Mouse (Mus musculus): ENCODE data around the gene Irs2. TPM values are rescaled to one million over a fixed set of nuclear protein-coding genes. Genes with fewer than 3 reads are reported as not detected.

Gene Irs2
- polyA plus RNA-seq, 1 experiment from 2014 or later, result 8.3 TPM

GRCm38 (mm10) chr8:11002816-11003215 is 5.4 kb downstream of the Irs2 start:
- DNase-seq (ENCODE audit: low spot score), result no peak
- 0 out of 2 replicates have a peak overlapping the region, but pooled peaks have one; percentile 28 for H3K9ac ChIP-seq (ENCODE audit: low read length)
- H3K27ac ChIP-seq (replicated peaks; ENCODE audit: low read depth, low read length), result no peak overlapping the region

GRCm38 (mm10) chr8:11001062-11001549 is 7.2 kb downstream of the Irs2 start:
- no peaks in the 10 kb centered on the region for H3K9me3 ChIP-seq (ENCODE audit: control insufficient read depth, low read length)
- peak overlapping the region; percentile 13; the same call in 1 of the 2 replicates for H3K9ac ChIP-seq (ENCODE audit: low read length)
- peak overlapping the region; percentile 15; the same call in 1 of the 2 replicates for H3K4me3 ChIP-seq (ENCODE audit: low read depth, low read length)
- H3K4me2 ChIP-seq (ENCODE audit: low read depth, severe bottlenecking), result peak overlapping the region; percentile 85
- H3K36me3 ChIP-seq (ENCODE audit: control insufficient read depth, insufficient read depth, low read length), result peaks cover 6% of the 10 kb centered on the region; the same call in 1 of the 2 replicates
- ATAC-seq (ENCODE audit: insufficient number of reproducible peaks, low FRiP score, low TSS enrichment, low read depth) (no peak), DNase-seq (ENCODE audit: low spot score) (no peak)
- 9% methylated on average over 6 of the region's 6 CpGs for WGBS
- peaks cover 62% of the 10 kb centered on the region for H3K4me1 ChIP-seq (ENCODE audit: control insufficient read depth, insufficient read depth, low read length)
- no peaks in the 10 kb centered on the region for H3K27me3 ChIP-seq (ENCODE audit: control insufficient read depth, insufficient read depth, low read length)
- H3K27ac ChIP-seq (replicated peaks; ENCODE audit: low read depth, low read length), result peak overlapping the region; percentile 75

More at GRCm38 (mm10) chr8:11002816-11003215, 5.4 kb downstream of the Irs2 start:
- Histone ChIP-seq H3K27me3 (ENCODE audit: control insufficient read depth, insufficient read depth, low read length) (no peaks in the 10 kb centered on the region), H3K4me3 (ENCODE audit: low read depth, low read length) (peak overlapping the region; percentile 41), H3K4me2 (ENCODE audit: low read depth, severe bottlenecking) (peak overlapping the region; percentile 85), H3K9me3 (ENCODE audit: control insufficient read depth, low read length) (no peaks in the 10 kb centered on the region), H3K4me1 (ENCODE audit: control insufficient read depth, insufficient read depth, low read length) (peaks cover 66% of the 10 kb centered on the region), H3K36me3 (ENCODE audit: control insufficient read depth, insufficient read depth, low read length) (peaks cover 4% of the 10 kb centered on the region; the same call in 1 of the 2 replicates)
- 50% methylated on average over 6 of the region's 6 CpGs for WGBS
- no peak for ATAC-seq (ENCODE audit: insufficient number of reproducible peaks, low FRiP score, low TSS enrichment, low read depth)

DNA sequence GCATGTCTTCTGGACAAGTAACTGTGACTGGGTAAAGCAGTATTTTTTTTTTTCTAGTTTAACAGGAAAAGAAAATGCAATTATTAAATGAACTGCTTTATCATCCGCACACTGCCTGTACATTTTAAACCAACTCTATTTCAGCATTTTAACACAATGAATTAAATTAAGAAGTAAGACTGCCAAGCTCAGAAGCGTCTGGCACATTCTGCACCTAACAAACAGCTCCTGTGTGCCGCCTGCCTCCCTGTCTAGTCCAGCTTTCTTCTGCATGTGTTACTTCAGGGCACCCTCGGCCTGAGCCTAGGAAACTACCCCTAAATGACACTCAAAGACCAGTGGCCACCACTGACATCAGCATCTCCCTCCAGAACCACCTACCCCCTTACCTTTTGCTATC is 8.7 kb downstream of the Irs2 start:
- H3K9me3 ChIP-seq (ENCODE audit: control insufficient read depth, low read length), result no peaks in the 10 kb centered on the region
- H3K9ac ChIP-seq (ENCODE audit: low read length), result no peak overlapping the region
- peaks cover 2% of the 10 kb centered on the region; the same call in 1 of the 2 replicates for H3K36me3 ChIP-seq (ENCODE audit: control insufficient read depth, insufficient read depth, low read length)
- ATAC-seq (ENCODE audit: insufficient number of reproducible peaks, low FRiP score, low TSS enrichment, low read depth) (no peak), DNase-seq (ENCODE audit: low spot score) (no peak)
- H3K27ac ChIP-seq (replicated peaks; ENCODE audit: low read depth, low read length), result no peak overlapping the region
- H3K4me3 ChIP-seq (ENCODE audit: low read depth, low read length), result no peak overlapping the region
- peaks cover 47% of the 10 kb centered on the region for H3K4me1 ChIP-seq (ENCODE audit: control insufficient read depth, insufficient read depth, low read length)
- no peaks in the 10 kb centered on the region for H3K27me3 ChIP-seq (ENCODE audit: control insufficient read depth, insufficient read depth, low read length)
- WGBS, result 84% methylated on average over 4 of the region's 4 CpGs
- H3K4me2 ChIP-seq (ENCODE audit: low read depth, severe bottlenecking), result no peak overlapping the region

GRCm38 (mm10) chr8:10996247-10996646 is 12.0 kb downstream of the Irs2 start:
- Histone ChIP-seq H3K36me3 (ENCODE audit: control insufficient read depth, insufficient read depth, low read length) (peaks cover 7% of the 10 kb centered on the region; the same call in 1 of the 2 replicates), H3K4me2 (ENCODE audit: low read depth, severe bottlenecking) (no peak overlapping the region), H3K9ac (ENCODE audit: low read length) (no peak overlapping the region), H3K4me3 (ENCODE audit: low read depth, low read length) (no peak overlapping the region), H3K4me1 (ENCODE audit: control insufficient read depth, insufficient read depth, low read length) (peaks cover 25% of the 10 kb centered on the region), H3K27ac (replicated peaks; ENCODE audit: low read depth, low read length) (no peak overlapping the region), H3K27me3 (ENCODE audit: control insufficient read depth, insufficient read depth, low read length) (no peaks in the 10 kb centered on the region), H3K9me3 (ENCODE audit: control insufficient read depth, low read length) (no peaks in the 10 kb centered on the region)
- 76% methylated on average over 2 of the region's 2 CpGs for WGBS
- DNase-seq (ENCODE audit: low spot score) (no peak), ATAC-seq (ENCODE audit: insufficient number of reproducible peaks, low FRiP score, low TSS enrichment, low read depth) (no peak)

DNA sequence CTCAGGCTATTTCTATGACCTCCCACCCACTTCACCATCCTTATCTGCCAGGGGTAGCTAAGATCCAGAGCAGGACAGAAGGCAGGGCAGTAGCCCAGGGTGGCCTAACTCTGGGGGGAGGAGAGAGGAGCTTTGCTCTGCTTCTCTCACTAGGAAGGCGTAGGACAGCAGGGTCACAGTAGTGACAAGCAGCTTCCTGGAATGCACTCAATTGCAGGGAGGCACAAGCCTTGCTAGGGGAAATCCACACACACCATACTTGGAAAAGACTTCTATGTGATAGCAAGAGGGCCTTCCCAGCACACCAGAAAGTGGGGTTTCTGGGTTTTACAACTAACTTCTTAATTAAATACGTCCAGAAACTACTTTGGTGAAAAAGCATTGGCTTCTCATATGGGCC is 12.5 kb downstream of the Irs2 start:
- Histone ChIP-seq H3K9ac (ENCODE audit: low read length) (no peak overlapping the region), H3K4me1 (ENCODE audit: control insufficient read depth, insufficient read depth, low read length) (peaks cover 25% of the 10 kb centered on the region), H3K36me3 (ENCODE audit: control insufficient read depth, insufficient read depth, low read length) (peaks cover 7% of the 10 kb centered on the region; the same call in 1 of the 2 replicates), H3K4me2 (ENCODE audit: low read depth, severe bottlenecking) (no peak overlapping the region), H3K9me3 (ENCODE audit: control insufficient read depth, low read length) (no peaks in the 10 kb centered on the region), H3K27ac (replicated peaks; ENCODE audit: low read depth, low read length) (no peak overlapping the region), H3K4me3 (ENCODE audit: low read depth, low read length) (no peak overlapping the region), H3K27me3 (ENCODE audit: control insufficient read depth, insufficient read depth, low read length) (no peaks in the 10 kb centered on the region)
- DNase-seq (ENCODE audit: low spot score), result no peak
- ATAC-seq (ENCODE audit: insufficient number of reproducible peaks, low FRiP score, low TSS enrichment, low read depth), result no peak
- 71% methylated on average over 2 of the region's 2 CpGs for WGBS

GRCm38 (mm10) chr8:10994390-10994954 is 13.8 kb downstream of the Irs2 start:
- DNase-seq (ENCODE audit: low spot score) (no peak), ATAC-seq (ENCODE audit: insufficient number of reproducible peaks, low FRiP score, low TSS enrichment, low read depth) (no peak)
- Histone ChIP-seq H3K4me3 (ENCODE audit: low read depth, low read length) (no peak overlapping the region), H3K9ac (ENCODE audit: low read length) (no peak overlapping the region), H3K4me2 (ENCODE audit: low read depth, severe bottlenecking) (no peak overlapping the region), H3K27ac (replicated peaks; ENCODE audit: low read depth, low read length) (no peak overlapping the region), H3K27me3 (ENCODE audit: control insufficient read depth, insufficient read depth, low read length) (no peaks in the 10 kb centered on the region), H3K4me1 (ENCODE audit: control insufficient read depth, insufficient read depth, low read length) (peaks cover 14% of the 10 kb centered on the region; the same call in 1 of the 2 replicates), H3K36me3 (ENCODE audit: control insufficient read depth, insufficient read depth, low read length) (peaks cover 7% of the 10 kb centered on the region; the same call in 1 of the 2 replicates), H3K9me3 (ENCODE audit: control insufficient read depth, low read length) (no peaks in the 10 kb centered on the region)
- WGBS, result 96% methylated on average over 6 of the region's 6 CpGs

GRCm38 (mm10) chr8:10993582-10994216 is 14.6 kb downstream of the Irs2 start:
- no peak overlapping the region for H3K4me3 ChIP-seq (ENCODE audit: low read depth, low read length)
- H3K9ac ChIP-seq (ENCODE audit: low read length), result no peak overlapping the region
- peaks cover 7% of the 10 kb centered on the region; the same call in 1 of the 2 replicates for H3K36me3 ChIP-seq (ENCODE audit: control insufficient read depth, insufficient read depth, low read length)
- H3K4me1 ChIP-seq (ENCODE audit: control insufficient read depth, insufficient read depth, low read length), result peaks cover 14% of the 10 kb centered on the region; the same call in 1 of the 2 replicates
- no peaks in the 10 kb centered on the region for H3K27me3 ChIP-seq (ENCODE audit: control insufficient read depth, insufficient read depth, low read length)
- 93% methylated on average over 10 of the region's 10 CpGs for WGBS
- no peak overlapping the region for H3K27ac ChIP-seq (replicated peaks; ENCODE audit: low read depth, low read length)
- no peak for DNase-seq (ENCODE audit: low spot score)
- no peaks in the 10 kb centered on the region for H3K9me3 ChIP-seq (ENCODE audit: control insufficient read depth, low read length)
- ATAC-seq (ENCODE audit: insufficient number of reproducible peaks, low FRiP score, low TSS enrichment, low read depth), result no peak
- no peak overlapping the region for H3K4me2 ChIP-seq (ENCODE audit: low read depth, severe bottlenecking)

GRCm38 (mm10) chr8:10992081-10992480 is 16.2 kb downstream of the Irs2 start:
- peaks cover 5% of the 10 kb centered on the region; the same call in 1 of the 2 replicates for H3K36me3 ChIP-seq (ENCODE audit: control insufficient read depth, insufficient read depth, low read length)
- peaks cover 17% of the 10 kb centered on the region; the same call in 1 of the 2 replicates for H3K4me1 ChIP-seq (ENCODE audit: control insufficient read depth, insufficient read depth, low read length)
- WGBS, result 74% methylated on average over 8 of the region's 8 CpGs
- H3K9ac ChIP-seq (ENCODE audit: low read length), result no peak overlapping the region
- H3K9me3 ChIP-seq (ENCODE audit: control insufficient read depth, low read length), result no peaks in the 10 kb centered on the region
- H3K4me2 ChIP-seq (ENCODE audit: low read depth, severe bottlenecking), result no peak overlapping the region
- DNase-seq (ENCODE audit: low spot score) (no peak), ATAC-seq (ENCODE audit: insufficient number of reproducible peaks, low FRiP score, low TSS enrichment, low read depth) (no peak)
- no peak overlapping the region for H3K4me3 ChIP-seq (ENCODE audit: low read depth, low read length)
- H3K27ac ChIP-seq (replicated peaks; ENCODE audit: low read depth, low read length), result no peak overlapping the region
- H3K27me3 ChIP-seq (ENCODE audit: control insufficient read depth, insufficient read depth, low read length), result no peaks in the 10 kb centered on the region
